Mouse (Mus musculus) midbrain, embryonic 11.5 days (tissue): ENCODE measurements around the gene Lyz1. TPM values are rescaled to one million over a fixed set of nuclear protein-coding genes. Genes with fewer than 3 reads are reported as not detected.
A peak's percentile ranks its signal among the peaks of the same experiment; 100 is the strongest.

Source experiments
- ATAC-seq: fragments of 200-750 bp; cut with Nextera tagmentation; 2 replicates; pipeline ENCODE4 v1.8.0; 2017; ENCODE audit warnings: moderate TSS enrichment, moderate library complexity; ENCODE audit not compliant: low FRiP score
- DNase-seq: peaks from one replicate; pipeline ENCODE4 v3.0.0; 2015; ENCODE audit warnings: low spot score; ENCODE audit errors: missing footprints
- H3K27ac ChIP-seq: fragments of 300-500 bp; sonication (generic); 2 replicates; pipeline ENCODE4 v1.5.1; 2014; ENCODE audit warnings: low read depth, low read length
- H3K27me3 ChIP-seq: fragments of 300-500 bp; sonication (generic); 2 replicates; pipeline ENCODE4 v1.6.1; 2014; ENCODE audit warnings: mild to moderate bottlenecking, low read length, moderate library complexity, mixed read lengths; ENCODE audit not compliant: control insufficient read depth, insufficient read depth
- H3K36me3 ChIP-seq: fragments of 300-500 bp; sonication (generic); 2 replicates; pipeline ENCODE4 v1.6.1; 2014; ENCODE audit warnings: mild to moderate bottlenecking, low read length, moderate library complexity, mixed read lengths; ENCODE audit not compliant: control insufficient read depth, insufficient read depth
- H3K4me1 ChIP-seq: fragments of 300-500 bp; sonication (generic); 2 replicates; pipeline ENCODE4 v1.6.1; 2014; ENCODE audit warnings: low read length; ENCODE audit not compliant: control insufficient read depth, insufficient read depth
- H3K4me2 ChIP-seq: fragments of 300-500 bp; sonication (generic); 2 replicates; pipeline ENCODE4 v1.6.1; 2014; ENCODE audit warnings: mild to moderate bottlenecking, moderate library complexity
- H3K4me3 ChIP-seq: fragments of 300-500 bp; sonication (generic); 2 replicates; pipeline ENCODE4 v1.5.1; 2014; ENCODE audit warnings: low read depth, low read length
- H3K9ac ChIP-seq: fragments of 300-500 bp; sonication (generic); 2 replicates; pipeline ENCODE4 v1.6.1; 2014; ENCODE audit warnings: low read length
- H3K9me3 ChIP-seq: fragments of 300-500 bp; sonication (generic); 2 replicates; pipeline ENCODE4 v1.6.1; 2016; ENCODE audit warnings: low read length; ENCODE audit not compliant: control insufficient read depth
- WGBS: fragments of 180-500 bp; shearing (Covaris S2); extraction: QIAGEN DNeasy Blood & Tissue Kit; methylation state at CpG from one replicate; pipeline ENCODE4 v1.1.7; 2014; 5-methylcytosine and 5-hydroxymethylcytosine counted together
- polyA plus RNA-seq: library from polyadenylated mRNA; unstranded; fragments of >200 nt; fragmentation: Nextera tagmentation; extraction: Ambion mirVana; gene quantifications from 2 replicates; pipeline ENCODE4 v1.2.1, GENCODE M21; 2014

Gene Lyz1
- polyA plus RNA-seq = not detected in 2 replicates

DNA sequence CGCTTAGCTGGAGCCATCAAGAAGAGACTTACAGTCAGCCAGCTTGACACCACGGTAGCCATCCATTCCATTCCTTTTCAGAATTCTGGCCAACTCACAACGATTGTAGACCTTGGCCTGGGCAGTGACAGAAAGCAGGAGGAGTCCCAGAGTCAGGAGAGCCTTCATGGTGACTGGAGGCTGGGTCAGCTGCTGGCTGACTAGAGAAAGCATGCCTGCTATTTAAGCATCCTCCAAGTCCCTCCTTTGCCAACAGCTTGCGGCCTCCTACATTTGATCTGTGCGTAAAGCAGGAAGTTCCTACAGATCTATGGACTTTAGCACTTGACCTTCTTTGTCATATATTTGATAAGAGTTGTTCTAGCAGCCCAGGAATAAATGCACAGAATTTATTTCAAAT lies at the start of gene Lyz1:
TSS of gene Lyz1 (minus strand) at position 198 of the 400 bp plus-strand sequence.
- ATAC-seq (no peak), DNase-seq (no peak)
- no peaks in the 10 kb centered on the region for H3K27me3 ChIP-seq
- no peak within 1 kb of the TSS for H3K4me3 ChIP-seq
- no peaks in the 10 kb centered on the region for H3K4me1 ChIP-seq
- no peak within 1 kb of the TSS for H3K9ac ChIP-seq
- H3K36me3 ChIP-seq = no peaks in the 10 kb centered on the region
- no peaks in the 10 kb centered on the region for H3K9me3 ChIP-seq
- no peak within 1 kb of the TSS for H3K27ac ChIP-seq
- H3K4me2 ChIP-seq = no peak within 1 kb of the TSS
- WGBS = 79% methylated on average over 5 of the region's 5 CpGs

DNA sequence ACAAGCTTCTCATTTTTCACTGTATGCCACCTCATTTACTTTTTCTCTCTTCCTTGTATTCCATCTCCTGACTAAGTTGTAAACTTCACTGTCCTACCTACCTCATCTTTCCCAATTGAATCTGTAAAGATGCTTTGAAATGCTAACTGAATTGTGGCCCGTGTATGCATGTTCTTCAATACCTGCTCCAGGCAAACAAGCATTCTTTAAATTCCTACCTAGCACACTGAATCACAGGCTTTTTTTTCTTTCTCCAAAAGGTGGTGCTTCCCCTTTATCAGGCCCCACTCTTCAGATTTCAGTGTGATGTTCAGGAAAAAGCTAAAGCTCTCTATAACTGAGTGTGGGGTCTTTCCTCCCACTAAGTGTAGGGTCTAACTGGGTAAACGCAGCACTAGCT lies 49.7 kb upstream of the Lyz1 start:
- Histone ChIP-seq H3K9ac (no peak overlapping the region), H3K4me1 (no peaks in the 10 kb centered on the region), H3K27ac (no peak overlapping the region), H3K9me3 (no peaks in the 10 kb centered on the region), H3K36me3 (no peaks in the 10 kb centered on the region), H3K27me3 (no peaks in the 10 kb centered on the region), H3K4me2 (no peak overlapping the region), H3K4me3 (no peak overlapping the region)
- WGBS = 84% methylated on average over 2 of the region's 2 CpGs
- DNase-seq (no peak), ATAC-seq (no peak)

DNA sequence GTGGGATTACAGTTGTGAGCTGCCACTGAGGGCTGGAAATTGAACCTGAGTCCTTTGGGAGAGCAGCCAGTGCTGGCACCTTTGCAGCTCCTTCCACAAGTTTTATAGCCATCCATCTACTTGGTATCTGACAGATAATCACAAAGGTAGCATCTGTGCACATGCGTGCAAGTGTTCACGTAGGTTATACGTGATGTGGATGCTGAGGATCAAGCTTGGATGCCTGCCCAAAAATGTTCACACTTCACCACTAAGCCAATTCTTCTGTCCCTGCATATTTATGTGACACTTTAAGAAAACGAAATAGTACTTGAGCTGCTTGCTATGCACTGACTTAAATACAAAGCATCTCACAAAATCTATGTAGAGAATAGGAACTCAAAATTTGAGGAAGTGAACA lies 48.4 kb upstream of the Lyz1 start:
- H3K4me1 ChIP-seq = no peaks in the 10 kb centered on the region
- ATAC-seq (no peak), DNase-seq (no peak)

GRCm38 (mm10) chr10:117339241-117339640 lies 46.6 kb upstream of the Lyz1 start:
- Histone ChIP-seq H3K4me3 (no peak overlapping the region), H3K36me3 (no peaks in the 10 kb centered on the region), H3K9me3 (no peaks in the 10 kb centered on the region), H3K27me3 (no peaks in the 10 kb centered on the region), H3K9ac (no peak overlapping the region), H3K27ac (no peak overlapping the region), H3K4me1 (no peaks in the 10 kb centered on the region), H3K4me2 (no peak overlapping the region)
- 85% methylated on average over 7 of the region's 7 CpGs for WGBS
- DNase-seq (no peak), ATAC-seq (0 out of 2 replicates have a peak, but pooled peaks have one; percentile 22)

More for the DNA sequence above, 48.4 kb upstream of the Lyz1 start:
- H3K4me3 ChIP-seq = no peak overlapping the region
- no peaks in the 10 kb centered on the region for H3K27me3 ChIP-seq
- 90% methylated on average over 4 of the region's 4 CpGs for WGBS
- no peak overlapping the region for H3K4me2 ChIP-seq
- H3K9me3 ChIP-seq = no peaks in the 10 kb centered on the region
- H3K36me3 ChIP-seq = no peaks in the 10 kb centered on the region
- H3K27ac ChIP-seq = no peak overlapping the region
- no peak overlapping the region for H3K9ac ChIP-seq

- Histone ChIP-seq H3K4me3 (no peak overlapping the region), H3K4me2 (no peak overlapping the region), H3K9ac (no peak overlapping the region), H3K36me3 (no peaks in the 10 kb centered on the region), H3K27ac (no peak overlapping the region), H3K9me3 (no peaks in the 10 kb centered on the region), H3K4me1 (no peaks in the 10 kb centered on the region), H3K27me3 (no peaks in the 10 kb centered on the region)
- ATAC-seq (peak; percentile 51; the same call in 1 of the 2 replicates), DNase-seq (no peak)
Measured at GRCm38 (mm10) chr10:117337946-117338345, 45.3 kb upstream of the Lyz1 start.

DNA sequence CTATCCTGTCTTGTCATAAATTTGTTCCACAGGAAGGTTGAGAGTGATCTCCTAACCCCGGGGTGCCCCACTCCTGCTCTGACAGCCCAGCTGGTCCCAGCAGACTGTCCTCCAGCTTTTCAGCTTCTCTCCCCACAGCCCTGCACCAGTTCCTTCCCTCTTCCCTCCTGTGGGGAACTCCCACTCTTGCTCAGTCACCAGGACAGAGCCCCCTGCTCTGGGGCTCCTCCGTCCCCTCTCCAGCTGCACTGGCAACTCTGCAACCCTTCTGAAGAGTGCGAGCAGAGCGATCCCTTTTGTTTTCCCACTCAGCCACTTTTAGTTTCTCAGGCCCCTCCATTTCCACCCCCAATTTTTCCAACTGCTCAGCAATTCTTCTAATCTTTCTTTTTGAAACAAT lies 43.0 kb upstream of the Lyz1 start:
- Histone ChIP-seq H3K27ac (no peak overlapping the region), H3K9me3 (no peaks in the 10 kb centered on the region), H3K36me3 (no peaks in the 10 kb centered on the region), H3K27me3 (no peaks in the 10 kb centered on the region), H3K9ac (no peak overlapping the region), H3K4me2 (no peak overlapping the region), H3K4me1 (no peaks in the 10 kb centered on the region), H3K4me3 (no peak overlapping the region)
- peak; percentile 56; the same call in 1 of the 2 replicates for ATAC-seq
- 36% methylated on average over 4 of the region's 4 CpGs for WGBS
- no peak for DNase-seq

- H3K27ac ChIP-seq = no peak overlapping the region
- no peak overlapping the region for H3K9ac ChIP-seq
- no peak for DNase-seq
- H3K4me2 ChIP-seq = no peak overlapping the region
- H3K4me3 ChIP-seq = no peak overlapping the region
- ATAC-seq = no peak
- no peaks in the 10 kb centered on the region for H3K4me1 ChIP-seq
- WGBS = 83% methylated on average over 5 of the region's 5 CpGs
- no peaks in the 10 kb centered on the region for H3K27me3 ChIP-seq
- H3K9me3 ChIP-seq = no peaks in the 10 kb centered on the region
- no peaks in the 10 kb centered on the region for H3K36me3 ChIP-seq
Measured at GRCm38 (mm10) chr10:117330521-117330920, 37.9 kb upstream of the Lyz1 start.

GRCm38 (mm10) chr10:117323782-117324181 lies 31.1 kb upstream of the Lyz1 start:
- Histone ChIP-seq H3K9ac (no peak overlapping the region), H3K27me3 (no peaks in the 10 kb centered on the region), H3K4me1 (no peaks in the 10 kb centered on the region), H3K36me3 (no peaks in the 10 kb centered on the region), H3K27ac (no peak overlapping the region), H3K9me3 (no peaks in the 10 kb centered on the region), H3K4me3 (no peak overlapping the region), H3K4me2 (no peak overlapping the region)
- DNase-seq (no peak), ATAC-seq (no peak)
- WGBS = 92% methylated on average over 7 of the region's 7 CpGs

- no peaks in the 10 kb centered on the region for H3K4me1 ChIP-seq
- no peak for ATAC-seq
- 93% methylated on average over 5 of the region's 5 CpGs for WGBS
- no peaks in the 10 kb centered on the region for H3K27me3 ChIP-seq
- H3K27ac ChIP-seq = no peak overlapping the region
- no peak overlapping the region for H3K9ac ChIP-seq
- no peaks in the 10 kb centered on the region for H3K9me3 ChIP-seq
- no peaks in the 10 kb centered on the region for H3K36me3 ChIP-seq
- no peak for DNase-seq
- no peak overlapping the region for H3K4me3 ChIP-seq
- no peak overlapping the region for H3K4me2 ChIP-seq
Measured at GRCm38 (mm10) chr10:117322630-117323029, 30.0 kb upstream of the Lyz1 start.

- H3K27ac ChIP-seq = no peak overlapping the region
- DNase-seq (no peak), ATAC-seq (no peak)
- H3K4me1 ChIP-seq = no peaks in the 10 kb centered on the region
- no peaks in the 10 kb centered on the region for H3K36me3 ChIP-seq
- no peaks in the 10 kb centered on the region for H3K9me3 ChIP-seq
- no peak overlapping the region for H3K4me3 ChIP-seq
- no peak overlapping the region for H3K4me2 ChIP-seq
- H3K9ac ChIP-seq = no peak overlapping the region
- no peaks in the 10 kb centered on the region for H3K27me3 ChIP-seq
- WGBS = 71% methylated on average over 3 of the region's 3 CpGs
Measured at GRCm38 (mm10) chr10:117320571-117320981, 27.9 kb upstream of the Lyz1 start.
